Mouse (Mus musculus): Measurements from ENCODE around the gene Vwa1.
"Not testable (repeated sequence)": the region's sequence is repeated elsewhere in the genome, so short reads cannot be mapped to it uniquely, and the experiment has no call there.

The Vwa1 gene

DNA sequence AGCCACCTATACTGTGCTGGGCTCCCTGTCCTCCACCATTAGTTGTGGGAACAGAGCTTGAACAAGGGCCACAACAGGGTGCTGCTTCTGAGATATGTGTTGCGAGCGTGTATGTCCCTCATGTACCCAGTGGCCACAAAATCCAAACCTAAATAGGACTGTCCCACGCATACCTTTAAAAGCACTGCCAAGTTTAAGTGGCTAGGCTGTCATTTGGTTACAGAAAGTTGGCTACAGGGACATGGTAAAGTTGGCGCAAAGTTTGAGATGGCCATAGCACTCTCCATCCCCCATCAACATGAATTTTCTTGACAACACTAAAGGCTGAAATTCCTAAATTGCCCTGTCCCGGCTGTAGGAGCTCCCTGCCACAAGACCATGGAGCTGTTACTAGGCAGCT, 29.4 kb downstream of the Vwa1 start:
- no peak for DNase-seq (ENCODE audit: low spot score)

DNA sequence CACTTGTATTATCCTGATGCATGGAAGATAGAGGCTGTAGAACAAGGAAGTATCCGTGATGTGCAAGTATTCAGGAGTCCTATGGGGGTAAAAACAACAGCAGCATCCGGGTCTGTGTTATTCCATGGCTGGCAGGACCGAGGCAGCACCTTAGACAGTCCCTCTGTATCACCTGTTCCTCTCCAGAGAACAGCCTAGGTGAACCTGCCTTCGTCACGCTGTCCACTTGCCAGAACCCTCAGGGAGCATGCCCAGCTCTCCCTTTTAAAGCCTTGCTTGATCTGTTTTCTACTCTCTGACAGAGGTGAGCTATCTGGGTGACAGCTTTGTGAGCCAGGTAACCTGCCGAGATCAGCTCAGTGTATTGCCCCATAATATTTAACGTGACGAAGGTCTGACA, 30.0 kb downstream of the Vwa1 start:
- no peak for DNase-seq (ENCODE audit: low spot score)

DNA sequence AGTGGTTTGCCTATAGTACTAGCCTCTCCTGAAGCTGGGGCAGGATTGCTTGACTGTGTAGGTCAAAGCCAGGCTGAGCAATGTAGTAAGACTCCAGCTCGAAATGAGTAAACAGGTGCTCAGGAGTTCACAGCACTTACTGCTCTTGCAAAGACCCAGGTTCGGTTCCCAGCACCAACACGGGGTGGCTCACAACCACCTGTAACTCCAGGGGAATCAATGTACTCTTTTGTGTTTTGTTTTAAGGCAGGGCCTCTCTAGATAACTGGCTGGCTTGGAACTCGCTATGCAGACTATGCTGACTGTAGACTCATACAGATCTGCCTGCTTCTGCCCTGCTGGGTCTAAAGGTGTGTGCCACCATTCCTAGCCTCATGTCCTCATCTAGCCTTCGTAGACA, 31.8 kb downstream of the Vwa1 start:
- DNase-seq (ENCODE audit: low spot score): no peak

DNA sequence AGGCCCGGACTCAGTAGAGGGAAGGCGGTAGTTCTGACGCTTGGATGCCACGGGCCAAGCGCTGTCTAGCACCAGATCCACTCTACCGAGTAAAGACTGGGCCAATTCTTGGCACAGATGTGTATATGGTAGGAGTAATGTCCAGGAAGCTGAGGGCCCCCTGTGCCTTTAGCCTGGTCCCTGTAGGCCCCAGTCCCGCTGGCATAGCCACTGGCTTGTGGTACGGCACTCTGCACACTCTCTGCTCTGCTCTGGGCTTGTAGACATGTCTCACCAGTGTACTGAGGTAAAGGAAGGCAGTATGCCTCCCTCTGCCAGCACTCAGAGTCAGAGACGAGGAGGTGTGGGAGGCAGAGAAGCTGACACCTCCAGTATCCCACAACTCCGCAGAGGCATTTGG, 33.8 kb downstream of the Vwa1 start:
- not testable (repeated sequence) for DNase-seq (ENCODE audit: low spot score)

DNA sequence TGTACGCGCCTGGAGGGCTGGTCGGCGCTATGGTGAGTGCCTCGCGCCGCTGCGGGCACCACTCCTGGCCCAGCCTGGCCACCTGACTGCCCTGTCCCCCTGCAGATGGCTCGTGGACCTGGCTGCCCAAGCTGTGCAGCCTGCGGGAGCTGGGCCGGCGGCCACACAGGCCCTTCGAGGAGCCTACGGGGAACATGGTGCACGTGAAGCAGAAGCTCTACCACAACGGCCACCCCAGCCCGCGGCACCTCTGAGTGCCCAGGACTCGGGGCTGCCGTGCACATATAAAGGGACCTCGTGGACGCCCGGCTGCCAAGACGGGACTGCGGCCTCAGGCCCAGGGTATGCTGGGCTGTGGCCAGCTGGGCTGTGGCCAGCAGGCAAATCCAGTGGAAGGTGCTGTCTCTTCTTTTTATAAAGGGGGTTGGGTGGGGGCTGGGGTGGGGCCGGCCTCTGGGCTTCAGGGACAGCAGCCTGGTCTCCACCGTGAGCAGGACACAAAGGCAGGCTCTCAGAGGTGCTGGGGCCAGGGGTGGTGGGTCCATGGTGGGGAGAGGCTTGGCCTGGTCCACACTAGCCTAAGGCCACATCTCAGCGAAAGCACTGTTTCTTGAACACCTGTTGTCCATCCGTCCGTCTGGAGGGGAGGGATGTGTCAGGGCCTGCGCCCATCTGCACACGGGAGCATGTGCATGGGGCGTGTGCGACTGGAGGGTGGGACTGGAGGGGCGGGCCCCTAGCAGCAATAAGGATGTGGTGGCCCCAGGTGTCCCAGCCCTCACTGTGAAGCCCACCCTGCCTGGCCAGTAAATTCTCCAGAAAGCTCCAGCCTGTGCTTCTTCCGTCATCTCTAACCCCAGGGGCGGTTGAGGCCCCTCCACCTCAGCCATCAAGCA, 34.5 kb downstream of the Vwa1 start:
- DNase-seq (ENCODE audit: low spot score): no peak

- DNase-seq (ENCODE audit: low spot score): no peak
These were observed 35.3 kb downstream of the Vwa1 start for GRCm38 (mm10) chr4:155739152-155739551.

- no peak for DNase-seq (ENCODE audit: low spot score)
These were observed 36.2 kb downstream of the Vwa1 start for GRCm38 (mm10) chr4:155738262-155738661.

DNA sequence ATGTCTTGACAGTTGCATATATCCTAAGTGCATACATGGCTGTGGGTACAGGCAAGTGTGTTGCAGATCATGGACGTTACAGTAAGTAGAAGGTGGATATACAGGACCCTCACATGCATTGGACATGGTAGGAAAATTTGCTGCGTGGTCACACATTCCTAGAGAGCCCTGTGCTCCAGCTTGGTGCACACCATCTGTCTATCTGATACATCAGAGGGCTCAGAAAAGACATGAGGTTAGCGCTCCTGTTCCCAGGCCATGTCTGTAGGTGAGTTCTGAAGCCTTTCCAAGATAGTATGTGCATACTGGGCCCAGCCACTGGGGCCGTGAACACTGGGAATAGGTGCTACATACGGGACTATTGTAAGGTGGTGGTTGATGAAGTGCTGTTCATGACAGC, 38.1 kb downstream of the Vwa1 start:
- no peak for DNase-seq (ENCODE audit: low spot score)

- no peak for DNase-seq (ENCODE audit: low spot score)
These were observed 38.7 kb downstream of the Vwa1 start for GRCm38 (mm10) chr4:155735788-155736187.

- peak; percentile 64 for DNase-seq (ENCODE audit: low spot score)
These were observed 39.4 kb downstream of the Vwa1 start for GRCm38 (mm10) chr4:155734951-155735702.

GRCm38 (mm10) chr4:155734350-155734941, 40.1 kb downstream of the Vwa1 start, which contains the start of gene Tmem240:
TSS of gene Tmem240 (plus strand) at chr4:155734800.
- peak; percentile 87 for DNase-seq (ENCODE audit: low spot score)

- DNase-seq (ENCODE audit: low spot score): no peak
These were observed 41.2 kb downstream of the Vwa1 start for GRCm38 (mm10) chr4:155733267-155733666.

DNA sequence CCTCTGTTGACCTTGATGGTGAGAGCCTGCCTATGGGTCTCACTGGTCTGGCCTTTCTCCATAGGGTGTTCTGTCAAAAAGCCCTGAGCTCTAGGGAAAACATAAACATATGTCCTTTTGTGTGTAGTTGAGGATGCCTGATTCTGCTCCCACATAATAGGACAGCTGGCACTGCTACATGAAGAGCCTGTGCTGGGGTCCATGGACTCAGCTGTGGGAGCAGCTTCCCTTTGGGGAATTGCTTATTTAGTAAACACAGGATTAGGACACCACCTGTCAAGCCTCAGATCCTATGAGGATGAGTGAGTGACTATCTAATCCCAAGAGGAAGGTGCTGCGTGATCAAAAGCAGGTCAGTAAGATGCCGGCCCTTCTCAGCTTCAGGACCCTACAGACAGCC, 46.5 kb downstream of the Vwa1 start:
- peak; percentile 30 for DNase-seq (ENCODE audit: low spot score)

DNA sequence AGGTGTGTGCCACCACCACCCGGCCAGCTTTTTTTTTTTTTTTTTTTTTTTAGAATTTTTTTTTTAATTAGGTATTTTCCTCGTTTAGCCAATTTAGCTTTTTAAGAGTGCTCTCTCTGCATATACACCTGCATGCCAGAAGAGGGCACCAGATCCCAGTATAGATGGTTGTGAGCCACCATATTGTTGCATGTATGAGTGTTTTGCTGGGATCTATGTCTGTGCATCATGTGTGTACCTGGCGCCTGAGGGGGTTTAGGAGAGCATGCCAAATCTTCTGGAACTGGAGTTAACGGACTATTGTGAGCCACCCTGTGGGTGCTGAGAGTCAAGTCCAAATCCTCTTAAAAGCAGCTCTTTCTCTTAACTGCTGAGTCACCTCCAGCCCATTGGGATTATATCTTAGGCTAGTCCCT, 52.8 kb downstream of the Vwa1 start:
- peak; percentile 59 for DNase-seq (ENCODE audit: low spot score)
